Mouse (Mus musculus) myocyte (in vitro differentiated cells): ENCODE measurements around the gene Avl9. TPM values are rescaled to one million over a fixed set of nuclear protein-coding genes. Genes with fewer than 3 reads are reported as not detected.

ENCODE experiments used
- H3K27me3 ChIP-seq: one replicate; pipeline ENCODE4 v1.6.1; 2011; ENCODE audit not compliant: control insufficient read depth, insufficient read depth, insufficient read length
- H3K36me3 ChIP-seq: one replicate; pipeline ENCODE4 v1.6.1; 2011; ENCODE audit not compliant: control insufficient read depth, insufficient read depth
- H3K4me2 ChIP-seq: one replicate; pipeline ENCODE4 v1.6.1; 2011; ENCODE audit warnings: low read depth, control low read depth
- H3K4me3 ChIP-seq: one replicate; pipeline ENCODE4 v1.5.1; 2011; ENCODE audit warnings: mild to moderate bottlenecking, control low read depth, moderate library complexity
- H3K79me2 ChIP-seq: one replicate; pipeline ENCODE4 v1.6.1; 2011; ENCODE audit not compliant: control insufficient read depth, insufficient read depth
- H3ac ChIP-seq: one replicate; pipeline ENCODE4 v1.6.1; 2011; ENCODE audit not compliant: control insufficient read depth, insufficient read length
- CEBPB ChIP-seq: IDR thresholded peaks from 2 replicates; pipeline ENCODE4 v1.6.1; 2011; ENCODE audit warnings: mild to moderate bottlenecking, moderate library complexity; ENCODE audit not compliant: poor library complexity, insufficient read depth, severe bottlenecking
- E2F4 ChIP-seq: IDR thresholded peaks from one replicate; pipeline ENCODE4 v1.6.1; 2011; ENCODE audit warnings: mild to moderate bottlenecking, control low read depth, moderate library complexity; ENCODE audit not compliant: insufficient read depth
- MAX ChIP-seq: IDR thresholded peaks from one replicate; pipeline ENCODE4 v1.6.1; 2011; ENCODE audit warnings: low read depth, mild to moderate bottlenecking, control low read depth
- MYOD1 ChIP-seq, 3 experiments: IDR thresholded peaks; one replicate each; pipeline ENCODE4 v1.6.1; 2011; ENCODE audit warnings: control low read depth in 2 of 3, low read depth in 2 of 3, mild to moderate bottlenecking in 2 of 3, moderate library complexity in 1 of 3; ENCODE audit not compliant: insufficient read length in 2 of 3, control insufficient read depth in 1 of 3
- MYOG ChIP-seq, 3 experiments: IDR thresholded peaks; one replicate each; pipeline ENCODE4 v1.6.1; 2011; ENCODE audit warnings: control low read depth in 2 of 3, low read depth in 2 of 3, mild to moderate bottlenecking in 2 of 3; ENCODE audit not compliant: insufficient read length in 2 of 3, control insufficient read depth in 1 of 3, insufficient read depth in 1 of 3
- POLR2A ChIP-seq: IDR thresholded peaks from one replicate; pipeline ENCODE4 v1.6.1; 2011; ENCODE audit warnings: low read depth, mild to moderate bottlenecking, control low read depth, moderate library complexity; ENCODE audit not compliant: insufficient read length
- POLR2AphosphoS2 ChIP-seq: IDR thresholded peaks from one replicate; pipeline ENCODE4 v1.6.1; 2011; ENCODE audit warnings: low read depth, control low read depth; ENCODE audit not compliant: insufficient read length
- REST ChIP-seq: IDR thresholded peaks from one replicate; pipeline ENCODE4 v1.6.1; 2011; ENCODE audit warnings: mild to moderate bottlenecking, control low read depth, moderate library complexity; ENCODE audit not compliant: insufficient read depth, insufficient read length
- SRF ChIP-seq: IDR thresholded peaks from one replicate; pipeline ENCODE4 v1.6.1; 2011; ENCODE audit warnings: low read depth; ENCODE audit not compliant: control insufficient read depth, insufficient read length
- TCF12 ChIP-seq: IDR thresholded peaks from one replicate; pipeline ENCODE4 v1.6.1; 2011; ENCODE audit warnings: mild to moderate bottlenecking, control low read depth; ENCODE audit not compliant: poor library complexity, insufficient read depth, severe bottlenecking
- TCF3 ChIP-seq: IDR thresholded peaks from one replicate; pipeline ENCODE4 v1.6.1; 2011; ENCODE audit warnings: low read depth, control low read depth; ENCODE audit not compliant: insufficient read length
- USF1 ChIP-seq: IDR thresholded peaks from one replicate; pipeline ENCODE4 v1.6.1; 2011; ENCODE audit warnings: low read depth, mild to moderate bottlenecking, control low read depth, moderate library complexity
- polyA plus RNA-seq: library from polyadenylated mRNA; unstranded; fragments of >200 nt; fragmentation: generic; extraction: Trizol; gene quantifications from one replicate; pipeline ENCODE4 v1.2.1, GENCODE M21; 2012; ENCODE audit warnings: missing spikeins

Avl9 gene
- polyA plus RNA-seq, 1 experiment, result 1.8 TPM

GRCm38 (mm10) chr6:56765696-56766095 is 51.0 kb downstream of the Avl9 start:
- no peak for TF ChIP-seq SRF
- TF ChIP-seq TCF12, result no peak
- no peak for TF ChIP-seq MAX
- no peak for TF ChIP-seq POLR2A
- no peak for TF ChIP-seq TCF3
- TF ChIP-seq MYOG (IDR thresholded peaks at IDR 0.05; ENCODE audit: control insufficient read depth in 1 of 3, insufficient read depth in 1 of 3, insufficient read length in 2 of 3, low read depth in 2 of 3), result no peak
- no peak for TF ChIP-seq POLR2AphosphoS2
- TF ChIP-seq MYOD1 (IDR thresholded peaks at IDR 0.05; ENCODE audit: control insufficient read depth in 1 of 3, insufficient read length in 2 of 3, low read depth in 2 of 3), result no peak
- no peak for TF ChIP-seq USF1
- TF ChIP-seq CEBPB, result no peak
- TF ChIP-seq E2F4, result no peak
- no peak for TF ChIP-seq REST
- Histone ChIP-seq H3K27me3 (no peaks in the 10 kb centered on the region), H3ac (no peak overlapping the region), H3K4me2 (no peak overlapping the region), H3K36me3 (peaks cover 11% of the 10 kb centered on the region), H3K4me3 (no peak overlapping the region), H3K79me2 (no peaks in the 10 kb centered on the region)

GRCm38 (mm10) chr6:56775816-56776215 is 61.1 kb downstream of the Avl9 start:
- H3K27me3 ChIP-seq, result no peaks in the 10 kb centered on the region
- no peak overlapping the region for H3K4me3 ChIP-seq
- H3K36me3 ChIP-seq, result peaks cover 44% of the 10 kb centered on the region
- peaks cover 19% of the 10 kb centered on the region for H3K79me2 ChIP-seq
- H3K4me2 ChIP-seq, result no peak overlapping the region
- TF ChIP-seq POLR2A, result no peak
- no peak for TF ChIP-seq POLR2AphosphoS2
- TF ChIP-seq MAX, result no peak
- TF ChIP-seq MYOD1 (IDR thresholded peaks at IDR 0.05; ENCODE audit: control insufficient read depth in 1 of 3, insufficient read length in 2 of 3, low read depth in 2 of 3), result no peak
- no peak for TF ChIP-seq SRF
- no peak for TF ChIP-seq CEBPB
- no peak for TF ChIP-seq E2F4
- TF ChIP-seq REST, result no peak
- no peak for TF ChIP-seq USF1
- TF ChIP-seq TCF3, result no peak
- TF ChIP-seq TCF12, result no peak
- TF ChIP-seq MYOG (IDR thresholded peaks at IDR 0.05; ENCODE audit: control insufficient read depth in 1 of 3, insufficient read depth in 1 of 3, insufficient read length in 2 of 3, low read depth in 2 of 3), result no peak
- H3ac ChIP-seq, result no peak overlapping the region

DNA sequence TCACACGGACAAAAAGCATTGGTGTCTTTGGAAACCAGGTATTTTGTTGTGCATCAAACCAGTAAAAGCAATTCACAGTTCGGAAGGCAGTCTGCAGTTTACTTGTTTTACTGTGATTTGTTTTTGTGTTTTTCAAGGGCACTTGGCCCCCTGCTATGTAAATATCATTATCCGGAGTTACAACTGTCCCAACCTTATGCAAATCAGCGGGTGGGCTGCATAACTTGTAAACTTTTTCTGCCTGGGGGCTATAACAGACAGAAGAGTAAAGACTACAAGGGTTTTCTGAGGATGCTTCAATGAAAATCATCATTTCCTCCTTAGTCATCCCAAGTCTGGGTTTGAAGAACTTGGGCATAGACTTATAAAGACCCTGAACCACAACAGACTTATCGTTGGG is 64.9 kb downstream of the Avl9 start:
- H3K27me3 ChIP-seq, result no peaks in the 10 kb centered on the region
- H3K4me3 ChIP-seq, result no peak overlapping the region
- peaks cover 63% of the 10 kb centered on the region for H3K36me3 ChIP-seq
- TF ChIP-seq POLR2A, result no peak
- no peak for TF ChIP-seq SRF
- TF ChIP-seq CEBPB, result no peak
- no peak for TF ChIP-seq POLR2AphosphoS2
- TF ChIP-seq MAX, result no peak
- TF ChIP-seq MYOD1 (IDR thresholded peaks at IDR 0.05; ENCODE audit: control insufficient read depth in 1 of 3, insufficient read length in 2 of 3, low read depth in 2 of 3), result no peak
- TF ChIP-seq USF1, result no peak
- no peak for TF ChIP-seq TCF3
- no peak for TF ChIP-seq TCF12
- TF ChIP-seq REST, result no peak
- no peak for TF ChIP-seq E2F4
- TF ChIP-seq MYOG (IDR thresholded peaks at IDR 0.05; ENCODE audit: control insufficient read depth in 1 of 3, insufficient read depth in 1 of 3, insufficient read length in 2 of 3, low read depth in 2 of 3), result no peak
- no peak overlapping the region for H3K4me2 ChIP-seq
- peaks cover 50% of the 10 kb centered on the region for H3K79me2 ChIP-seq
- H3ac ChIP-seq, result no peak overlapping the region

GRCm38 (mm10) chr6:56783561-56784272 is 69.0 kb downstream of the Avl9 start:
- Histone ChIP-seq H3K79me2 (peaks cover 77% of the 10 kb centered on the region), H3K4me3 (no peak overlapping the region), H3K27me3 (no peaks in the 10 kb centered on the region), H3ac (no peak overlapping the region), H3K36me3 (peaks cover 39% of the 10 kb centered on the region), H3K4me2 (no peak overlapping the region)
- TF ChIP-seq SRF (no peak), TCF3 (no peak), E2F4 (no peak), REST (no peak), POLR2A (no peak), MYOG (IDR thresholded peaks at IDR 0.05; ENCODE audit: control insufficient read depth in 1 of 3, insufficient read depth in 1 of 3, insufficient read length in 2 of 3, low read depth in 2 of 3) (no peak), POLR2AphosphoS2 (no peak), CEBPB (no peak), USF1 (no peak), TCF12 (no peak), MYOD1 (IDR thresholded peaks at IDR 0.05; ENCODE audit: control insufficient read depth in 1 of 3, insufficient read length in 2 of 3, low read depth in 2 of 3) (no peak), MAX (no peak)
